Mouse (Mus musculus) Patski (cell line): ENCODE results near the gene Fbln2. TPM values are rescaled to one million over a fixed set of nuclear protein-coding genes. Genes with fewer than 3 reads are reported as not detected.

Source experiments
- ATAC-seq: fragments of 100-300 bp; one replicate; pipeline ENCODE4 v1.8.0; 2021
- CTCF ChIA-PET: fragments of 350-600 bp; sonication (Branson Sonifier 250); formaldehyde crosslinking; loops from one replicate; lab custom pipeline; 2022; ENCODE audit warnings: inconsistent platforms; lab: Charles Lee
- POLR2A ChIA-PET: fragments of 350-600 bp; sonication (Branson Sonifier 250); formaldehyde crosslinking; loops from one replicate; lab custom pipeline; 2022; ENCODE audit warnings: antibody characterized with exemption, inconsistent platforms; lab: Charles Lee
- DNase-seq: peaks from one replicate; pipeline ENCODE4 v3.0.0-alpha.2; 2011; ENCODE audit warnings: low read depth, low spot score
- H3K27me3 ChIP-seq: fragments of 371-371 bp; one replicate; pipeline ENCODE4 v1.5.1; 2021
- CTCF ChIP-seq: fragments of 100-300 bp; IDR thresholded peaks from one replicate; pipeline ENCODE4 v1.5.1; 2021
- in situ Hi-C: fragments of 300-500 bp; cut with MboI; formaldehyde crosslinking; loops from 3 replicates; pipeline ENCODE4 v1.11.1; 2018; ENCODE audit warnings: low pct_unique_long_range_greater_than_20kb, mixed read lengths
- polyA plus RNA-seq: library from polyadenylated mRNA; unstranded; gene quantifications from one replicate; pipeline ENCODE4 v1.2.3, GENCODE M21; 2021

Gene Fbln2
- polyA plus RNA-seq, 1 experiment from 2014 or later, result 2.9 TPM

DNA sequence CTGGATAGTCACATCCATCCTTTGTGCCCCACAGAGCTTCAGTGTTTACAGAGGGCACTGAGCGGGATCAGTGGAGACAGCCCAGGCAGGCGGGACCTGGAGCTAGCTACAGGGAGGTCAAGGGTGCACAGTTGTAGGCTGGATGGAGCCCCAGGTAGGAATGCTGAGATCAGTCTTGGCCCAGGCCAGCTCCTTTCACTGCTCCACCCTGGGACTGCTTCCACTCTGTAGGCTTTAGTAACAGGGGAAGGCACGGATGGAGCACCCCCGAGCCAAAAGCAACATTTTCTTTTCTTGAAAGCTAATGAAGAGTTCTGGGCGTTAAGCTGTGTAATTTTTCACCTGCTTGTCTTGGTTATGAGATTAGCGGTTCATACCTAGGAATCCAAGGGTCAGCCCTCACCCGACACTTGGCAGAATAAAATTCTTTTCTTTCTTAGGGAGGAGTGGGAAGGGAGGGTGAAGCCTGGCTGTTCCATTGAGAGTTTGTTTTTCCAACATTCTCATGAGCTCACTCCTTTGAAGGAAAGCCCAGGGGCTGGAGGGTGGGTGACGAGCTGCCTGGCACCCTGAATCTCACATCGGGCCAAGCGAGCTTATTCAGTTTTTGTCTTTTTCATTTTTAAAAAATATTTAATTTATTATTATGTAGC, 10.6 kb downstream of the Fbln2 start:
- POLR2A ChIA-PET, result interaction anchor here (1.2 to 1.5 kb wide), 2 partner anchors 8 to 10 kb away, joined by 3 to 4 read pairs; partner anchors contain the start of gene Fbln2
- DNase-seq (no peak), ATAC-seq (no peak)
- CTCF ChIA-PET, result interaction anchor here (0.7 to 1.8 kb wide), 2 partner anchors 8 to 24 kb away, joined by 3 to 5 read pairs; no protein-coding TSS in a partner anchor
- no peaks in the 10 kb centered on the region for H3K27me3 ChIP-seq
- in situ Hi-C loops, result loop anchor here (25.0 kb wide), 1 partner anchor 861 kb away; the partner anchor contains the start of gene Zxdc
- no peak for TF ChIP-seq CTCF

DNA sequence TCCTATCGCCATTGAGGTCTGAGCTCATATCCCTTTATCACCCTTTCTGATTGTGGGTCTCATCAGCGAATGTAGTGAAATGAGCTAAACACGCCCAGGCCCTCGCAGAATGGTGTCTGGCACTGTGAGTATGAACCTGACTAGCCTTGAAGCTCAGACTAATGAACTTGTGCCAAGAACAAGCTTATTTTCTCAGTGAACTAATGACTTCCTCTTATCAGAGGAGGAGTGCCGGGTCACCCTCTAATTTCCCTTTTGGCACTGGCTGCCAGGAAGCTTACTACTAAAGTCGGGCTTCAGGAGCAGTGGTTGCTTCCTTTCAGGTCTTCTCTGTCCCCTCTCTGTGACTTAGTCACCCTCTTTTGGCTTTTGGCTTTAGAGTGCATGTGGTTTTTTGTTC, 12.7 kb downstream of the Fbln2 start:
- TF ChIP-seq CTCF, result no peak
- DNase-seq (no peak), ATAC-seq (no peak)
- no peaks in the 10 kb centered on the region for H3K27me3 ChIP-seq
- CTCF ChIA-PET, result no interaction called here
- in situ Hi-C loops, result loop anchor here (25.0 kb wide), 1 partner anchor 863 kb away; the partner anchor contains the start of gene Zxdc
- POLR2A ChIA-PET, result no interaction called here

DNA sequence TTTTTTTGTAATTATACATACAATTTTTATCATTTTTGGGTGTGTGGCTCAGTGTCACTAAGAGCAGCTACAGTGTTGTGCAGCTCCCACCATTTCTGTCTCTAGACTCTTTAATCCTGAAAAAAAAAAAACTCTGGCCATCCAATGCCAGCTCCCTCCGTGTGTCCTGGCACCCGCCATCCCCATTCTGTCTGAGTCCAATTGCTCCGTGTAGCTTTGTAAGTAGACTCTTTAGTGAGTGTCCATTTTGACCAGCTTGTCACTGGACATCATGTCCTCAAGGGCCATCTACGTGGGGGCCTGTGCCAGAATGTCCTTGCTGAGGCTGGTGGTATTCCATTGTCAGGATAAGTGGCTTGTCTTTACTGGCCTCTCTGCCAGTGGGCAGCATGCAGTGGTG, 13.1 kb downstream of the Fbln2 start:
- ChIA-PET POLR2A (no interaction called here), CTCF (no interaction called here)
- ATAC-seq (no peak), DNase-seq (no peak)
- TF ChIP-seq CTCF, result no peak
- in situ Hi-C loops, result no loop called here
- H3K27me3 ChIP-seq, result no peaks in the 10 kb centered on the region

DNA sequence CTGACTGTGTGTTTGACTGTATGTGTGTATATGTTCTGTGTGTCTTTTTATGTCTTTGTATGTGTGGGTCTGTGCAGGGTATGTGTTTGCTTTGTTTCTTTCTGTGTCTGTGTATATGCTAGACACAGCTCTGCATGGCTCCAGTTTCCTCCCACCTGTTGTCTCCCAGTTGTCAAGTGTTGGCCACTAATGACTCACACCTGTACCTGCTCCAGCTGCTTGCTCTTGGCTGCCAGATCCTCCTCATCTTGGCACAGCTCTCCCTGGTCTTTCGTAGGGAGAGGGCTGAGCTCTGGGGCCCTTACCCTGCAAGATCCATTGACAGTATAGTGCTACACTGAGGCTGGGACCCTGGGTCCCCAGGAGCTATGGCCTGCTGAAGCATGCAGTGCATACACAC, 13.8 kb downstream of the Fbln2 start:
- ATAC-seq (no peak), DNase-seq (no peak)
- POLR2A ChIA-PET, result no interaction called here
- H3K27me3 ChIP-seq, result no peaks in the 10 kb centered on the region
- TF ChIP-seq CTCF, result no peak
- CTCF ChIA-PET, result no interaction called here
- in situ Hi-C loops, result no loop called here

DNA sequence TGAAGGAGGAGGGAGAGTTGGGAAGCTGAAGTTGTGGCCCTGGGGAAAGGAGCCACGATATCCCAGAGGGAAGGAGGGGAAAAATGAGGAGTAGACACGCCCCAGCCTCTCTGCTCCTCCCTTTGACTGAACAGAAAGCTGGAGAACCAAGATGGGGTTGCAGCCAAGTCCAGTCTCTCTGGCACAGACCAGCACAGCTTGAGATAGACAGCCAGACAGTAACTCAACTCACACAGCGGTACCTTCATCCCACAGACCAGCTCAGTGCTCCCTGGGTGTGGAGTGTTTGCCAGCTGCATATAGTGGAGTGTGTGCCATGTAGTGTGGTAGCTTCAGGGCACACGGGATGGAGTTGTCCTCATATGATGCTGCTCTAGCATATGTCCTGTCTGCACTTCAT, 16.7 kb downstream of the Fbln2 start:
- CTCF ChIA-PET, result no interaction called here

DNA sequence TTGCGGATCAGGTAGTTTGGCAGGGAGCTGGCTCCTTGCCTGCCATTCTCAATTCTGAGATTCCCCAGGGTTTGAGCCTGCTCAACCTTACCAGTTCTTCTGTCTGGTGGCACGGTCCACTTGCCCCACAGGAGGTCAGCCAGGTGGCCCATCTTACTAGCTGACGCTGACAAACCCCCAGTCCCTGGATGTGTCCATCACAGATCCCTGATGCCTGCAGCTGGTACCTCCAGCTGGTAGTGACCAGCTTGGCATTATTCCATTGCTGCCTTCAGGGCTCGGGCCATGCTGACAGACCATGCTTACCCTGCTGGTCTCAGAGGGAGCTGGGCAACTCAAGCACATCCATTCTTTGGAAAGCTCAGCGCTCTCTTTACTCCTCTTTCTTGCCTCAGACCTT, 18.7 kb downstream of the Fbln2 start:
- ATAC-seq (no peak), DNase-seq (no peak)
- ChIA-PET CTCF (interaction anchor here (0.7 kb wide), 1 partner anchor 38 kb away, joined by 3 read pairs; no protein-coding TSS in a partner anchor), POLR2A (interaction anchor here (1.0 kb wide), 1 partner anchor 9 kb away, joined by 4 read pairs; no protein-coding TSS in a partner anchor)
- in situ Hi-C loops, result no loop called here
- TF ChIP-seq CTCF, result no peak
- H3K27me3 ChIP-seq, result peaks cover 5% of the 10 kb centered on the region

More for the DNA sequence above, 16.7 kb downstream of the Fbln2 start:
- POLR2A ChIA-PET, result no interaction called here
- DNase-seq, result no peak
- TF ChIP-seq CTCF, result no peak
- no peak for ATAC-seq
- in situ Hi-C loops, result no loop called here
- H3K27me3 ChIP-seq, result peaks cover 5% of the 10 kb centered on the region

DNA sequence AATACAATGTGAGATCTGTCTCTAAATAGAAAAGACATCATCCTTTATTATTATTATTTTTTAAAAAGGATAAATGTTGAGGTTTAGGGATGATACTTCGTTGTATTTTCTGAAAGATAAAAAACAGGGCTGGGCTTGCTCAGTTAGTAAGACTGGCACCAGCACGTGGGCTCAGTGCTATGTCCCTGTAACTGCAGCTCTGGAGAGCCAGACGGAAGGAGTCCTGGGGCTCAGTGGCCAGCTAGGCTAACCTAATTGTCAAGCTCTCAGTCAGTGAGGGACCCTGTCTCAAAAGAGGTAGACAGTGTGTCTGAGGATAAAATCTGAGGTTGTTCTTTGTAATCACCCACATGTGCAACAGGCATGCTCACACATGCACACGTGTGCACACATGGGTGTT, 19.3 kb downstream of the Fbln2 start:
- no peak for TF ChIP-seq CTCF

DNA sequence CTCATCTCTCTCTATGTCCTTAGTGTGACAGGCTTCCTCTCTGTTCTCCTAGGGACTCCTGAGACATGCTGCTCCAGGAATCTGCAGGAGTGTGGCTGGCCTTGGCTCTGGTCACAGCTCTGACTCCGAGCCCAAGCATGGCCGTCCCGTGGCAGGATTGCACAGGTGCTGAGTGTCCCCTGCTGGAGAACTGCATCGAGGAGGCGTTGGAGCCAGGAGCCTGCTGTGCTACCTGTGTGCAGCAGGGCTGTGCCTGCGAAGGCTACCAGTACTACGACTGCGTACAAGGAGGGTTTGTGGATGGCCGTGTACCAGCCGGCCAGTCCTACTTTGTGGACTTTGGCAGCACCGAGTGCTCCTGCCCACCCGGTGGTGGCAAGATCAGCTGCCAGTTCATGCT, 20.8 kb downstream of the Fbln2 start:
- no peak for ATAC-seq
- DNase-seq, result no peak
- in situ Hi-C loops, result no loop called here
- ChIA-PET CTCF (no interaction called here), POLR2A (no interaction called here)
- no peak for TF ChIP-seq CTCF
- peaks cover 5% of the 10 kb centered on the region for H3K27me3 ChIP-seq

More for the DNA sequence above, 19.3 kb downstream of the Fbln2 start:
- ATAC-seq (no peak), DNase-seq (no peak)
- POLR2A ChIA-PET, result interaction anchor here (1.0 kb wide), 1 partner anchor 9 kb away, joined by 4 read pairs; no protein-coding TSS in a partner anchor
- peaks cover 5% of the 10 kb centered on the region for H3K27me3 ChIP-seq
- in situ Hi-C loops, result no loop called here
- CTCF ChIA-PET, result interaction anchor here (0.7 kb wide), 1 partner anchor 39 kb away, joined by 3 read pairs; no protein-coding TSS in a partner anchor

DNA sequence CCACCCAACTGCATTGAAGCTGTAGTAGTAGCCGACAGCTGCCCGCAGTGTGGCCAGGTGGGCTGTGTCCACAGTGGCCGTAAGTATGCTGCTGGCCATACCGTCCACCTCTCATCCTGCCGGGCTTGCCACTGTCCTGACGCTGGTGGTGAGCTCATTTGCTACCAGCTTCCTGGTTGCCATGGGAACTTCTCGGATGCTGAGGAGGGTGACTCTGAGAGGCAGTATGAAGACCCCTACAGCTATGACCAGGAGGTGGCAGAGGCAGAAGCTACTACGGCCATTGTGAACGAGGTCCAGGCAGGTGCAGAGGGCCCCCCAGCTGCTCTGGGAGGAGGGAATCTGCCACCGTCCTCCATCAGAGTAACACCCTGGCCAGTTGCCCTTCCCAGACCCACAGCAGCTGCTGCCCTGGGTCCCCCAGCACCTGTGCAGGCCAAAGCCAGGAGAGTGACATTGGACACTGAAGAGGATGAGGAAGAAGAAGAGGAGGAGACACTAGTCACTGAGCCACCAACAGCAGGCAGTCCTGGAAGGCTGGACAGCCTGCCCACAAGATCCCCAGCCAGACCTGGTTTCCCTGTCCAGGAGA, 21.3 kb downstream of the Fbln2 start:
- no peak for TF ChIP-seq CTCF
- DNase-seq (no peak), ATAC-seq (no peak)
- ChIA-PET POLR2A (no interaction called here), CTCF (no interaction called here)
- in situ Hi-C loops, result no loop called here
- H3K27me3 ChIP-seq, result peaks cover 5% of the 10 kb centered on the region

DNA sequence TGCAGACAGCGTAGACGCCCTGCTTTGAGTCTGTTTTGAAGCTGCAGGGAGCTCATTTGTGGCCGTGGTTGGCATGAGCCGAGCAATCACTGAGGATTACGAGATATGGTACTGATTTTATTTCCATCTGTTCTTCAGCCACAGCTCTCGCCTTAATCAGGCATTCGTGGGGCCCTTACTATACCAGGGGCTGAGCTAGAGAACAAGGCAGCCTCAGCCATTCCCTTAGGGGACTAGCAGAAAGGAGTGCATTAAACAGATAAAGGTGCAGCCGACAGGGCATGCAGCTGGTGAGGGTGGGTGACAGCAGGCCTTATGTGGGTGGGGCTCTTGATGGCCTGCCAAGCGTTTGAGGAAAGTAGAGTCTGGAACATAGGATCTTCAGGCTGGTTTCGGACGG, 23.8 kb downstream of the Fbln2 start:
- DNase-seq, result no peak
- H3K27me3 ChIP-seq, result peaks cover 5% of the 10 kb centered on the region
- POLR2A ChIA-PET, result interaction anchor here (0.7 kb wide), 1 partner anchor 31 kb away, joined by 3 read pairs; no protein-coding TSS in a partner anchor
- CTCF ChIA-PET, result no interaction called here
- in situ Hi-C loops, result no loop called here
- ATAC-seq, result no peak
- no peak for TF ChIP-seq CTCF

DNA sequence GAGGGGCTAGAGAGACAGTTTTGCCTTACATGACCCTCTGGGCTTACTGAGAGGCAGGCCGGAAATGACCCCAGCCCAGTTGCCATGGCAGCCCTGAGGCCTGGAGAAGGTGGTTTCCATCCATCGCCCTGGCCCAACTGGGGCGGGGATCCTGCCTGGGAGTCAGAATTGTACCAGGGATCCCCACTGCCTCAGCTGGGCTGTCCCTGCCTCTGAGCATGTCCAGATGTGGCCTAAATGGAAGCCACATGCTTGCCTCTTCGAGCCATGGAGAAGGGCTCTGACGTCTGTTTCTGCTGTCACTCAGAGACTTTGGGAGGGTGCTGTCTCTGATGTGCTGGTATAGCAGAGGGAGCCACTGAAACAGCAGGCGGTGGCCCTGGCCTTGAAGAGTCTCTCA, 24.2 kb downstream of the Fbln2 start:
- no peak for DNase-seq
- no peak for ATAC-seq
- ChIA-PET CTCF (no interaction called here), POLR2A (no interaction called here)
- no peak for TF ChIP-seq CTCF
- in situ Hi-C loops, result no loop called here
- peaks cover 5% of the 10 kb centered on the region for H3K27me3 ChIP-seq
